Mouse (Mus musculus): ENCODE results near the gene Cyp4f16. TPM values are rescaled to one million over a fixed set of nuclear protein-coding genes. Genes with fewer than 3 reads are reported as not detected.
"Not testable (repeated sequence)": the region's sequence is repeated elsewhere in the genome, so short reads cannot be mapped to it uniquely, and the experiment has no call there.

Gene Cyp4f16
- polyA plus RNA-seq, 1 experiment, result 13.4 TPM

GRCm38 (mm10) chr17:32550377-32550776 lies 14.0 kb downstream of the Cyp4f16 start:
- not testable (repeated sequence) for DNase-seq (ENCODE audit: extremely low spot score in 1 of 2, low spot score in 1 of 2)

- DNase-seq (ENCODE audit: extremely low spot score in 1 of 2, low spot score in 1 of 2), result peak; percentile 79 to 93
Observed at GRCm38 (mm10) chr17:32550900-32551770, 14.8 kb downstream of the Cyp4f16 start.

GRCm38 (mm10) chr17:32553016-32553415 lies 16.7 kb downstream of the Cyp4f16 start:
- DNase-seq (ENCODE audit: extremely low spot score in 1 of 2, low spot score in 1 of 2), result not testable (repeated sequence)

- not testable (repeated sequence) for DNase-seq (ENCODE audit: extremely low spot score in 1 of 2, low spot score in 1 of 2)
Observed at GRCm38 (mm10) chr17:32554368-32554767, 18.0 kb downstream of the Cyp4f16 start.

- DNase-seq (ENCODE audit: extremely low spot score in 1 of 2, low spot score in 1 of 2), result not testable (repeated sequence)
Observed at GRCm38 (mm10) chr17:32563301-32563700, 26.9 kb downstream of the Cyp4f16 start.

- DNase-seq (ENCODE audit: extremely low spot score in 1 of 2, low spot score in 1 of 2), result not testable (repeated sequence)
Observed at GRCm38 (mm10) chr17:32573286-32573685, 36.9 kb downstream of the Cyp4f16 start.

- no peak for DNase-seq (ENCODE audit: extremely low spot score in 1 of 2, low spot score in 1 of 2)
Observed at GRCm38 (mm10) chr17:32577496-32578186, 41.3 kb downstream of the Cyp4f16 start.

GRCm38 (mm10) chr17:32596494-32596893 lies 60.1 kb downstream of the Cyp4f16 start:
- DNase-seq (ENCODE audit: extremely low spot score in 1 of 2, low spot score in 1 of 2), result no peak

Other genes starting within 250 kb of the Cyp4f16 start
- gene Akap8, start 215.3 kb upstream of the Cyp4f16 start, polyA plus RNA-seq (2012; rRNA removed), result 111 and 119 TPM in 2 replicates
- gene Akap8l, start 186.0 kb upstream of the Cyp4f16 start, polyA plus RNA-seq (2012; rRNA removed), result 347 and 400 TPM in 2 replicates
- 38.6 and 41.4 TPM in 2 replicates for gene Wiz, start 147.1 kb upstream of the Cyp4f16 start, polyA plus RNA-seq (2012; rRNA removed)
- gene Rasal3, start 133.0 kb upstream of the Cyp4f16 start, polyA plus RNA-seq (2012; rRNA removed), result 2.8 and 5.4 TPM in 2 replicates
- gene Pglyrp2, start 112.4 kb upstream of the Cyp4f16 start, polyA plus RNA-seq (2012; rRNA removed), result not detected in 2 replicates
- gene Cyp4f39, start 83.8 kb upstream of the Cyp4f16 start, polyA plus RNA-seq (2012; rRNA removed), result not detected in 2 replicates
- 6.4 and 6.6 TPM in 2 replicates for gene Cyp4f17, start 30.5 kb upstream of the Cyp4f16 start, polyA plus RNA-seq (2012; rRNA removed)
- gene Cyp4f37, start 84.8 kb downstream of the Cyp4f16 start, polyA plus RNA-seq (2012; rRNA removed), result not detected in 2 replicates
- gene Cyp4f40, start 122.3 kb downstream of the Cyp4f16 start, polyA plus RNA-seq (2012; rRNA removed), result 0.04 and 0.08 TPM in 2 replicates
- 30.5 and 38.6 TPM in 2 replicates for gene Cyp4f15, start 149.1 kb downstream of the Cyp4f16 start, polyA plus RNA-seq (2012; rRNA removed)